Comparison of ENCODE assay signal across 1 mouse cellular context in genomic region chr6:122523289-122523688, GRCm38 (mm10).
TF ChIP-seq lines count a peak whose summit lies in the region.

No protein-coding gene starts in this region.

TF ChIP-seq in MEL, 35 proteins besides CTCF, POLR2A, EP300 and RAD21 (continued from another document):
- TF ChIP-seq RCOR1 (IDR thresholded peaks at IDR 0.05; ENCODE audit: low read depth, low read length) (no peak), MYB (IDR thresholded peaks at IDR 0.05; ENCODE audit: low read depth, low read length) (no peak), E2F4 (IDR thresholded peaks at IDR 0.05; ENCODE audit: borderline replicate concordance, low read depth, low read length) (no peak), TAL1 (IDR thresholded peaks at IDR 0.05; ENCODE audit: low read length) (no peak), MAFK (IDR thresholded peaks at IDR 0.05; ENCODE audit: borderline replicate concordance, low read depth, low read length) (no peak), USF1 (IDR thresholded peaks at IDR 0.05; ENCODE audit: low read depth, low read length) (no peak), TCF12 (IDR thresholded peaks at IDR 0.05; ENCODE audit: low read depth, low read length) (no peak), POLR2AphosphoS5 (IDR thresholded peaks at IDR 0.05; ENCODE audit: borderline replicate concordance, low read depth, low read length) (no peak)
